Mouse (Mus musculus) erythroblast, embryonic 14.5 days (primary cell): ENCODE data around the gene Dnaaf2.

Experiments used
- GATA1 ChIP-seq: IDR thresholded peaks from 2 replicates; pipeline ENCODE4 v1.6.1; 2012; ENCODE audit warnings: low read length, inconsistent platforms, mixed read lengths
- TAL1 ChIP-seq: IDR thresholded peaks from 3 replicates; pipeline ENCODE4 v1.6.1; 2012; ENCODE audit warnings: low read length, inconsistent platforms, mixed read lengths

DNA sequence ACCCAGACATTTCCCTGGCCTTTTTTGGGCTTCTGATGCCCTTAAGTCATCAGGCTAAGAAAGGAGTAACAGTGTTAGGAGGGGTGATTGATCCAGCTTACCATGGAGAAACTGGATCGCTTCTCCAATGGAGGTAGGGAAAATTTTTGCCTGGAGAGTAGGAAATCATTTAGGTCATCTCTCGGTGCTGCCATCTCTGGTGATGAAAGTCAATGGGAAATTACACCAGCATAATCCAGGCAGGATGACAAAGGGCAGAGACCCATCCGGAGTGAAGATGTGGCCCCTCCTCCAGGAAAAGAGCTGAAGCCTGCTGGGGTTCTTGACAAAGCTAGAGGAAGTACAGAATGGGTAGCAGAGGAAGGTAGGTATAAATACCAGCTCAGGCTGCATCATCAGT, 40.1 kb upstream of the Dnaaf2 start:
- TF ChIP-seq GATA1 = no peak
- no peak for TF ChIP-seq TAL1
